20 mouse cellular contexts compared by ENCODE assay signal in genomic region chr4:101361779-101362178, GRCm38 (mm10). TPM values are rescaled to one million over a fixed set of nuclear protein-coding genes. Genes with fewer than 3 reads are reported as not detected.
DNase-seq lines count a peak whose midpoint lies in the region; ATAC-seq and TF ChIP-seq lines count a peak whose summit lies in the region.
"Had no signal": no experiment of that assay in that cellular context is flagged by ENCODE, and none has a peak within 500 bp of the region (broad histone marks: within the 10 kb centered on the region; RNA-seq: fewer than 3 reads in every experiment).

No protein-coding gene starts in this region.

- no peak overlapping the region for H3K4me3 ChIP-seq in forebrain, postnatal 0 days (ENCODE audit: low read depth, low read length)
- no peak overlapping the region for H3K4me3 ChIP-seq in forebrain, embryonic 14.5 days (ENCODE audit: low read depth, low read length)
- no peak overlapping the region for H3K4me3 ChIP-seq in left cerebral cortex, adult 2 months
- H3K4me3 ChIP-seq in spleen, adult 2 months (ENCODE audit: extremely low read depth, insufficient read depth, insufficient read length): no peak overlapping the region
- no peak overlapping the region for H3K4me3 ChIP-seq in hindbrain, embryonic 14.5 days (replicated peaks; ENCODE audit: low read length)
- H3K4me3 ChIP-seq: embryonic facial prominence, embryonic 15.5 days; forebrain, embryonic 10.5 days; hindbrain, embryonic 15.5 days; limb, embryonic 12.5 days; neural tube, embryonic 13.5 days had no signal

- no peak overlapping the region for H3K9ac ChIP-seq in forebrain, postnatal 0 days
- H3K9ac ChIP-seq in forebrain, embryonic 14.5 days (ENCODE audit: low read length): no peak overlapping the region
- H3K9ac ChIP-seq in hindbrain, embryonic 14.5 days: no peak overlapping the region
- H3K9ac ChIP-seq: embryonic facial prominence, embryonic 15.5 days; hindbrain, embryonic 15.5 days; limb, embryonic 12.5 days; lung, embryonic 14.5 days; neural tube, embryonic 13.5 days had no signal

- no peaks in the 10 kb centered on the region for H3K36me3 ChIP-seq in forebrain, postnatal 0 days (ENCODE audit: insufficient read depth)
- no peaks in the 10 kb centered on the region for H3K36me3 ChIP-seq in forebrain, embryonic 14.5 days (ENCODE audit: control insufficient read depth, insufficient read depth, low read length)
- no peaks in the 10 kb centered on the region for H3K36me3 ChIP-seq in spleen, adult 2 months (ENCODE audit: control insufficient read depth, insufficient read depth, low read length)
- no peaks in the 10 kb centered on the region for H3K36me3 ChIP-seq in hindbrain, embryonic 14.5 days (replicated peaks; ENCODE audit: control insufficient read depth, insufficient read depth)
- H3K36me3 ChIP-seq: embryonic facial prominence, embryonic 15.5 days; forebrain, embryonic 10.5 days; hindbrain, embryonic 15.5 days; limb, embryonic 12.5 days; neural tube, embryonic 13.5 days had no signal

- intact Hi-C loops in left cerebral cortex, adult 2 months (cut with DNase I): no loop called here
- intact Hi-C loops in left cerebral cortex, postnatal 4 days (cut with DNase I): no loop called here

- TF ChIP-seq POLR2A in spleen, adult 2 months (IDR thresholded peaks at IDR 0.05; ENCODE audit: low read depth, low read length): no peak

- no peaks in the 10 kb centered on the region for H3K9me3 ChIP-seq in forebrain, postnatal 0 days (ENCODE audit: low read length)
- H3K9me3 ChIP-seq in forebrain, embryonic 14.5 days (replicated peaks; ENCODE audit: control insufficient read depth, low read length): no peaks in the 10 kb centered on the region
- no peaks in the 10 kb centered on the region for H3K9me3 ChIP-seq in hindbrain, embryonic 14.5 days (ENCODE audit: control insufficient read depth, low read length)
- H3K9me3 ChIP-seq: embryonic facial prominence, embryonic 15.5 days; forebrain, embryonic 10.5 days; hindbrain, embryonic 15.5 days; limb, embryonic 12.5 days; neural tube, embryonic 13.5 days had no signal

- 95% methylated on average over 1 of the region's 1 CpGs for WGBS in forebrain, postnatal 0 days
- 88% methylated on average over 1 of the region's 1 CpGs for WGBS in forebrain, embryonic 14.5 days
- 100% methylated on average over 1 of the region's 1 CpGs for WGBS in spleen, adult 2 months
- WGBS in hindbrain, embryonic 14.5 days: 91% methylated on average over 1 of the region's 1 CpGs

- H3K4me1 ChIP-seq in forebrain, postnatal 0 days (ENCODE audit: insufficient read depth): peaks cover 7% of the 10 kb centered on the region; the same call in 1 of the 2 replicates
- H3K4me1 ChIP-seq in forebrain, embryonic 14.5 days (ENCODE audit: control insufficient read depth, insufficient read depth, low read length): peaks cover 8% of the 10 kb centered on the region; the same call in 1 of the 2 replicates
- H3K4me1 ChIP-seq in spleen, adult 2 months (ENCODE audit: control insufficient read depth, insufficient read depth, insufficient read length): peaks cover 4% of the 10 kb centered on the region; the same call in 1 of the 2 replicates
- H3K4me1 ChIP-seq in hindbrain, embryonic 14.5 days (replicated peaks; ENCODE audit: control insufficient read depth, insufficient read depth, low read length): peaks cover 7% of the 10 kb centered on the region

- ATAC-seq in forebrain, postnatal 0 days: no peak
- no peak for ATAC-seq in forebrain, embryonic 14.5 days
- no peak for ATAC-seq in hindbrain, embryonic 14.5 days (ENCODE audit: low FRiP score)

- no peak for DNase-seq in forebrain, postnatal 0 days
- DNase-seq in forebrain, embryonic 14.5 days (ENCODE audit: low spot score): no peak
- DNase-seq in left cerebral cortex, adult 2 months (ENCODE audit: extremely low spot score in 1 of 2, low spot score in 2 of 2): no peak
- no peak for DNase-seq in left cerebral cortex, postnatal 4 days
- no peak for DNase-seq in spleen, adult 2 months (ENCODE audit: low read depth in 1 of 2, low spot score in 2 of 2)
- no peak for DNase-seq in spleen, adult 18-20 months
- no peak for DNase-seq in frontal cortex, postnatal 25 days (ENCODE audit: low spot score in 2 of 2)
- no peak for DNase-seq in hindbrain, embryonic 14.5 days (ENCODE audit: low spot score)
- DNase-seq: cerebellum, postnatal 10 days; gastrocnemius, postnatal 25 days; heart, postnatal 14 days; kidney, adult 18-20 months; lung, embryonic 14.5 days; thymus, postnatal 25 days had no signal

- H3K4me2 ChIP-seq in forebrain, postnatal 0 days (ENCODE audit: low read depth): no peak overlapping the region
- H3K4me2 ChIP-seq in forebrain, embryonic 14.5 days (ENCODE audit: low read length): no peak overlapping the region
- H3K4me2 ChIP-seq in hindbrain, embryonic 14.5 days (replicated peaks): no peak overlapping the region
- H3K4me2 ChIP-seq: embryonic facial prominence, embryonic 15.5 days; heart, embryonic 11.5 days; hindbrain, embryonic 15.5 days; limb, embryonic 12.5 days; lung, embryonic 14.5 days; neural tube, embryonic 13.5 days had no signal

- TF ChIP-seq CTCF in forebrain, postnatal 0 days (IDR thresholded peaks at IDR 0.05; ENCODE audit: low read depth): 0 out of 2 replicates have a peak, but pooled peaks have one; percentile 12
- peak; percentile 19 for TF ChIP-seq CTCF in left cerebral cortex, adult 2 months (IDR thresholded peaks at IDR 0.05)
- TF ChIP-seq CTCF in spleen, adult 2 months (IDR thresholded peaks at IDR 0.05; ENCODE audit: extremely low read depth, insufficient read depth, insufficient read length, insufficient replicate concordance): peak; percentile 7; the same call in 1 of the 2 replicates

- no peak overlapping the region for H3K27ac ChIP-seq in forebrain, postnatal 0 days (ENCODE audit: low read depth, low read length)
- H3K27ac ChIP-seq in forebrain, embryonic 14.5 days (ENCODE audit: low read depth, low read length): no peak overlapping the region
- no peak overlapping the region for H3K27ac ChIP-seq in left cerebral cortex, adult 2 months
- no peak overlapping the region for H3K27ac ChIP-seq in spleen, adult 2 months (ENCODE audit: insufficient read depth, low read length)
- no peak overlapping the region for H3K27ac ChIP-seq in hindbrain, embryonic 14.5 days
- H3K27ac ChIP-seq: embryonic facial prominence, embryonic 15.5 days; forebrain, embryonic 10.5 days; hindbrain, embryonic 15.5 days; limb, embryonic 12.5 days; neural tube, embryonic 13.5 days had no signal

- H3K27me3 ChIP-seq in forebrain, postnatal 0 days (ENCODE audit: insufficient read depth, low read length): no peaks in the 10 kb centered on the region
- H3K27me3 ChIP-seq in forebrain, embryonic 14.5 days (replicated peaks; ENCODE audit: control insufficient read depth, insufficient read depth, low read length): no peaks in the 10 kb centered on the region
- no peaks in the 10 kb centered on the region for H3K27me3 ChIP-seq in spleen, adult 2 months (ENCODE audit: control insufficient read depth, insufficient read depth, low read length)
- H3K27me3 ChIP-seq in hindbrain, embryonic 14.5 days (ENCODE audit: control insufficient read depth, insufficient read depth, low read length): no peaks in the 10 kb centered on the region
- H3K27me3 ChIP-seq: embryonic facial prominence, embryonic 15.5 days; hindbrain, embryonic 15.5 days; limb, embryonic 12.5 days; neural tube, embryonic 13.5 days had no signal

RNA-seq across cellular contexts. Expression of gene Ak4, which starts 57.3 kb away (rescaled TPM):
- total RNA-seq in forebrain, postnatal 0 days (2014; rRNA removed): 8.4 and 10.2 TPM in 2 replicates
- 4.3 and 6.0 TPM in 2 replicates for polyA plus RNA-seq in forebrain, postnatal 0 days (2015; fragmentation: Nextera tagmentation; extraction: Ambion mirVana)
- polyA plus RNA-seq in forebrain, embryonic 14.5 days (2014; fragmentation: Nextera tagmentation; extraction: Ambion mirVana): 2.9 and 4.6 TPM in 2 replicates
- total RNA-seq in left cerebral cortex, adult 2 months (2021): 10 to 100 TPM; 30.0 to 46.1 TPM
- total RNA-seq in left cerebral cortex, postnatal 4 days (2021): 10 to 100 TPM; 10.2 to 11.8 TPM
- 0.32 and 0.35 TPM in 2 replicates for polyA plus RNA-seq in spleen, adult 2 months (2012; rRNA removed)
- 3.2 and 4.2 TPM in 2 replicates for polyA plus RNA-seq in hindbrain, embryonic 14.5 days (2014; fragmentation: Nextera tagmentation; extraction: Ambion mirVana)
